Mouse (Mus musculus): ENCODE measurements around the gene Rps26.

Rps26 gene

DNA sequence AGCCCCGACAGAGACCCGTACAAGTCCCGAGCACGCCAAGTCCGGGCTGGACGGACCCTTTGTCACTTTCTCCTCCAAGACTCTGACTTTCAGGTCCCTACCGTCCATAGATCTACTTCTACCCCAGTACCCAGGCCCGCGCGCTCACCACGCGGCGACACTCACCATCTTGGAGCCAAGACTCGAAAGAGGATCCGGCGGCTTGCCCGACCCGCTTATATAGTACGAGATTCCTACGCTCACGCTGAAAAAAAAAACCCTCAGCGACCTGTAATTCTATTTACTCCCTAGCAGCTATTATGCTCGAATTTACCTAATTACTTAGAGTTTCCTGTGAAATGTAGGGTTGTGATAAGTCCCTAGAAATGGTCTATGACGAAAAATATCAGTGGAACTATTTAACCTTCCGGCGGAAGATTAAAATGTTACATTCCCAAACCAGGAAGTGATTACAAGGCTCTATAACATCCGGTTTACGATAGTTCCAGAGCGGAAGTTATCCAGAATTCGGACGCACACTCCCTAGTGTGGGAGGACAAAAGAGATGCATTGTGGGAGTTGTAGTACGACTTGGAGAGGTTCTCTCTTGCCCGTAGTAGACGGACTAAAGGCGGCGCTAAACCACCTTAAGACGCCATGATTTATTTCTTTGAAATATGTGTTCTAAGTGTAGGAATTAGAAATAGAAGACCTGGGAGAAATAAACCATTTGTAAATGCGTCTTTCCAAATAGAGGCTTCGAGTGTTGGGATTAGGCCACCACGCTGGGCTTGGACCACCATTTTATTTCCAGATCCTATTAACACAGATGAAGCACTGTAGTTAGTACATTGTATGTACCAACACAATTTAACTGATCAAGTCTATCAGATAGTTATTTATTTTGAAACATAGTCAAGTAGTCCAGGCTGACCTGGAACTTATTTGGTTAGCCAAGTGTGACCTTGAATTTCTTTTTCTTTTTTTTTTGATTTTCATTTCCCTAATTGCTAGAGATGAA is at the start of gene Rps26:
TSS of gene Rps26 (minus strand) at position 437 of the 1,000 bp plus-strand sequence.
- peak; percentile 86 to 88 for DNase-seq

DNA sequence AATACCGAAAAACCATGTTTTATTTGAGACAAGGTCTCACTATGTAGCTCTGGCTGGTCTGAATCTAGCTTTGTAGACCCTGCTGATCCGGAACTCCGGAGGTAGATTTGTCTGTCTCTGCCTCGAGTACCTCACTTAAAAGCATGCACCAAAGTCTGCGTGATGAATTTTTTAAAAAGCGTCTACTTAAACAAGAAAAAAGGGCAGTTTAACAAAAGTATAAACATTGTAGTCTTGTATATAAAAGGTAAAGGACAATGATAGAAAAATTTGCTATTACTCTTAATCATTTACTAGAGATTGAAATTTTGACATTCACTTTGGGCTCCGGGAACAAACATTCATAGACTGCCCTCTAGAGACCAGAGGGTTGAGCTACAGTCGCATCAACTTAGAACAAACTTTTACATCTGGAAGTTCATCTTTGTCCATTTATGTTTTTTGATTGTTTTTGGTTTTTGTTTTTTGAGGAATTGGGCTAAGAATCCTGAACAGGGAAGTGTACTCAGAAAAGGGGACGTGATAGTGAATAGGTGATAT is 48.0 kb upstream of the Rps26 start:
- peak; percentile 39 to 50 for DNase-seq

DNA sequence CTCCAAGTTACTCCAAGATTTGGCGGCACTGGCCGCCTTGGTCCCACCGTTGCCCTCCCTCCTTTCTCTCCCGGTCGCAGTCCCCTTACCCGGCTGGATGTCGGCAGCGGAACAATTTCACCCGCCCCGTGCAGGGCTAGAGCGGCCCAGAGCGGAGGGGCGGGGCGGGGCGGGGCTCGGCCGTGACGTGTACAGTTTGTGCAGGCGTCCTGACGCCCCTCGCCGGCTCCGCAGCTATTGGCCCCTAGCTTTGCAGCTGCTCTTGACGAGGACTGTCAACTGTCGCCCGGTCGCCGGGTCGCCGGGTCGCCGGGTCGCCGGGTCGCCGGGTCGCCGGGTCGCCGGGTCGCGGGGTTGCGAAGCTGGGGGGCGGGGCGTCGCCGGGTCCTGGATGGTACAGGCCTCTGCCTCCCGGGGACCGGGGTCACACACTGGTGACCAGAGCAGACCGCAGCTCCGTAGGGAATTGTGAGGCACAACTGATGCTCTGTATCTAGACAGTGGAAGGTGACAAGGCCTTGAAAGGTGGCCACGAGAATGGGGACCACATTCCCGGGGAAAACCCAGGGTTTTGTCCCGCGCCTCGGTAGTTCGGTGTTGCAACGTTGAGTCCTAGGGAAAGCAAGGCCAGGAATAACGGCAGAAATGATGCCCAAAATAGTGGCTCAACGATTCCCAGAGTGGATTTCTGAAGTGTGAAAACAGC is 47.4 kb upstream of the Rps26 start, which contains the start of gene Suox:
TSS of gene Suox (minus strand) at position 311 of the 706 bp plus-strand sequence.
- peak; percentile 80 to 81 for DNase-seq

GRCm38 (mm10) chr10:128671148-128671547 is 44.6 kb upstream of the Rps26 start:
- DNase-seq: no peak

GRCm38 (mm10) chr10:128668790-128669672 is 42.5 kb upstream of the Rps26 start:
- DNase-seq: peak; percentile 77 to 79

DNA sequence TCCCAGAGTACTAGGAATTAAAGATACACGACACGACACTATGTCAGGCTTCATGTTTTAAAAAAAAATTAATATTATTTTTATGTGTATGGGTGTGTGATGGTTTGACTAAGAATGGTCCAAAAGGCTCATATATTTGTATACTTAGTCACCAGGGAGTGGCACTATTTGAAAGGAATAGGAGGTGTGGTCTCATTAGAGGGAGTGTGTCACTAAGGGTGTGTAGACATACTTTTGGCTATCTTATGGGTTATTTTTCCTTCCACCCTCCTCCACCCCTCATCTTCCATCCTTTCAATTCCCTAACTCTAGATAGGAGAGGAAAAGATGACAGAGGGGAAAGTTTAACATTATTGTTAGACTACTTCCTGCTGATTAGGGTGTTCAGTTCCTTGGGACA is 39.3 kb upstream of the Rps26 start:
- no peak for DNase-seq

GRCm38 (mm10) chr10:128665307-128665706 is 38.8 kb upstream of the Rps26 start:
- DNase-seq: no peak

DNA sequence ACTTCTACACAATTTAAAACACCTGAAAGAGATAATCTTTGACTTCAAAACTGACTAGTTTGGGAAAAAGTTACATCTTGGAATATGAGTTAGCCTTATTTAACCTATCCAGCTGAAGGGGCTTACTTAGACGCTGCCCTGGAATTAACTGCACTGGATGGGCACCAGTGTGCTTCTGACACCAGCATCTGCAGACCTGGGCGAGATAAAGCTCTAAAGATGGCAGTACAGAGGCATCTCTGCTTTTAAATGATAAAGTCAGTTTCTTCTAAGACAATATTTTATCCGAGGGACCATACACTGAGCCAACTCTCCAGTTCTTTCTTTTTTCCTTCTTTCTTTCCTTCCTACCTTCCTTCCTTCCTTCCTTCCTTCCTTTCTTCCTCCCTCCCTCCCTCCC is 38.3 kb upstream of the Rps26 start:
- DNase-seq: no peak

DNA sequence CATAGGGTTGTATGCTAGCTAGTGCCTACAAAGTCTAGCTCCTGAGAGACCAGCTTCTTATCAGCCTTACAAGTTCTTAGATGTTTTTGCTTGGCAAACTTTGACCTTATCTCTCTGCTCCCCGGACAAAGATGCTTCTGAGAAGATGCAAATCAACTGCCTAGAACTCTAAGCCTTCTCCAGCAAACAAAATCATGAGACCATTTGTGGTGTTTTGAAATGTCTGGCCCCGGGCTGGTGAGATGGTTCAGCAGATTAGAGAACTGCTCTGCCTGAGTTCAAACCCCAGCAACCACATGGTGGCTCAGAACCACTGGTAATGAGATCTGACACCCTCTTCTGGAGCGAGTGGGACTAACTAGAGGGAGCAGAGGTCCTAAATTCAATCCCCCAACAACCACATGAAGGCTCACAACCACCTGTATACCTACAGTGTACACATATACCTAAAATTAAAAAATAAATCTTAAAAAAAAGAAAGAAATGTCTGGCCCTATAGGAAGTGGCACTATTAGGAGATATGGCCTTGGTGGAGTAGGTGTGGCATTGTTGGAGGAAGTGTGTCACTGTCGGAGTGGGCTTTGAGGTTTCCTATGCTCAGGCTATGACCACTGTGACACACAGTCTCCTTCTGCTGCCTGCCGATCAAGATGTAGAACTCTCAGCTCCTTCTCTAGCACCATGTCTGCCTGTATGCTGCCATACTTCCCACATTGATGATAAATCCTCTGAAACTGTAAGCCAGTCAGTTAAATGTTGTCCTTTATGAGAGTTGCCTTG is 37.1 kb upstream of the Rps26 start:
- DNase-seq: no peak

DNA sequence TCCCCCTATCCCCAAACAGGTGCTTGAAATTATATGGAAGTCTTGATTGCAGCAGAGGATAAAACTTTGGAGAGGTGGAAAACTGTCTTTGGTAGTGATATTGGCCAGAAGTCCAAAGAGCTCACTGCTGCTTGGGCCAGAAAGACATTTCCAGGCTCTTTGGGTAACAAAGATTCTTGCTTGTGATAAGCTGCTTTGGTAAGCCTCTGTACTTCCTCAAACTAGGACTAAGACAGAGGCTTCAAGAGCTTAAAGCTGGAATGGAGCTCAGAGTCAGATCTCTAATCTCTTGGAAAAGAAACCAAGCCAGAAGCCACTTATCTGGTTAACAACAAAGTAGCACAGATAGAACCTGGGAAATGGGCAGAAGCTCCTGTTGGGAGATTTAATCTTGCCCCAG is 35.9 kb upstream of the Rps26 start:
- no peak for DNase-seq

- no peak for DNase-seq
These were observed 32.9 kb upstream of the Rps26 start for GRCm38 (mm10) chr10:128659490-128659889.

- DNase-seq: no peak
These were observed 31.3 kb upstream of the Rps26 start for GRCm38 (mm10) chr10:128657844-128658243.

DNA sequence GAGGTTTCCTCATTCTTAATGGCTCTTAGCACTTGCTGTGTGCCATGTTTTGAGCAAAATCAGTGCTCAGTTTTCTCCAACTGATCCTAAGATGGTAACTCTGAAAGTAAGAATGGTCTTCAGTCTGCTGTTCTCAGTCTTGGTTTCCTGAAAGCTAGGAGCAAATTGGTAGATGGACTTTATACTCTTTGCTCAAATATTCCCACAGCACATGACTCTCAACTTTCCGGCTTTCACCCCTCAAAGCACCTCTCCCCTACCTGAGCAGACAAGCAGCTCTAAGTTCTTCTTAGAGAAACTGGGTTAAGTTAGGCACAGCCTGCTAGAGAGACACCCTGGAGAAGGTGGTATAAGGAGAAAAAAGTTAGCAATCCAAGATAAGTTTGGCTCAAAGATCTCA is 30.2 kb upstream of the Rps26 start:
- DNase-seq: no peak

GRCm38 (mm10) chr10:128655254-128655653 is 28.7 kb upstream of the Rps26 start:
- no peak for DNase-seq

DNA sequence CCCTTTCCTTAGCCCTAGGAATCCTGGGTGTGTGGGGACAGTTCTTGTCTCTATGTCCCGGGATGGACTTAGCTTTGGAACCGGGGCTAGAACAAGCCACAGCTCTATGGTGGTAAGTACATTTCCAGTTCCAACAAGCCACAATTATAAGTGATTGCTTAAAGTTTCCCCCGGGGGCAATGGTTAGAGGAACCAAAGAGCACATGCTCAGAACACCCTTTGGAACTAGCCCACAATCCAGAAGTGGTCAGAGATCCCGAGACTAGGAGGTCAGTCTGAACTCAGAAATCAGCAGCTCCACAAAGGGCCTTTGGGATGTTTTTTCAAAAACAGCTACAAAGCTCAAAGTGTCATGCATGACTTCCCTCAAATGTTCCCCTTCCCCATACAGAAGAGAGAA is 27.3 kb upstream of the Rps26 start:
- DNase-seq: no peak

DNA sequence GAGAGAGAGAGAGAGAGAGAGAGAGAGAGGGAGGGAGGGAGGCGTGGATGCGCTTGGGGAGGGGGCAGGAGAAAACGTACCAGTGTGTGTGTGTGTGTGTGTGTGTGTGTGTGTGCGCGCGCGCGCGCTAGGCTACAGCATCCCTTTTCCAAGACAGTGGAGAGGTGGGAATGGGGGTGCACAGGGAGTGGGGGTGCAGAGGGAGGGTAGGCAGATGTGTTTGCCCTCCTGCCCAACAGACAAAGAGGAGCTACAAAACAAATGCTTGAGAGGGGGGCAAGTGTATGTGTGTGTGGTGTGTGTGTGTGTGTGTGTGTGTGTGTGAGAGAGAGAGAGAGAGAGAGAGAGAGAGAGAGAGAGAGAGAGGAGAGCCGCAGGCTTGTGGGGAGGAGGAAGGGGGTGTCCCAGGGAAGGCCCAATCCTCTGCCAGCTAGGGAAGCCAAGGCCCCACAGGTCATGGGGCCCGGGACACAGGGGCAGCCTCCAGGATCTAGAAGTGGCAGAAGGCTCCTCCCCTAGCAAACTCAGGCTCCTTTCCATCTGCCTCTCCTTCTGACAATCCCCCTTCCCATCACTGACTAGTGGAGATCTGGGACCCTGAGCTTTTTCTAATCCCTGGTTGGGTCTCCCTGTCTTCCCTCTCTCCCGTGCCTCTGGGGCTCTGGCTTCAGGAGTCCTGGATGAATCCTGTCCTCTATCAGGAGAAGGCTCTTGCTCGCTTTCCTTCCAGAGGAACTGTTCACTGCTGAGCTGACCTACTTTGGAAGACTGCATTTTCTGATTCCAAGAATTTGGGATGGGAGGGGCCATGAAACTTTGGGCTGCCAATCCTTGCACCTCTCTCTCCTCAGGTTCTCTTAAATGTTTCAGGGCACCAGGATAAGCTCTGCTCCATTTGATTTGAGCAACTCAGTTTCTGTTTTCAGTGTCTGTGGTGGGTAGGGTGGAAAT is 19.9 kb upstream of the Rps26 start:
- DNase-seq: peak in 1 of 2 experiments; percentile 10

DNA sequence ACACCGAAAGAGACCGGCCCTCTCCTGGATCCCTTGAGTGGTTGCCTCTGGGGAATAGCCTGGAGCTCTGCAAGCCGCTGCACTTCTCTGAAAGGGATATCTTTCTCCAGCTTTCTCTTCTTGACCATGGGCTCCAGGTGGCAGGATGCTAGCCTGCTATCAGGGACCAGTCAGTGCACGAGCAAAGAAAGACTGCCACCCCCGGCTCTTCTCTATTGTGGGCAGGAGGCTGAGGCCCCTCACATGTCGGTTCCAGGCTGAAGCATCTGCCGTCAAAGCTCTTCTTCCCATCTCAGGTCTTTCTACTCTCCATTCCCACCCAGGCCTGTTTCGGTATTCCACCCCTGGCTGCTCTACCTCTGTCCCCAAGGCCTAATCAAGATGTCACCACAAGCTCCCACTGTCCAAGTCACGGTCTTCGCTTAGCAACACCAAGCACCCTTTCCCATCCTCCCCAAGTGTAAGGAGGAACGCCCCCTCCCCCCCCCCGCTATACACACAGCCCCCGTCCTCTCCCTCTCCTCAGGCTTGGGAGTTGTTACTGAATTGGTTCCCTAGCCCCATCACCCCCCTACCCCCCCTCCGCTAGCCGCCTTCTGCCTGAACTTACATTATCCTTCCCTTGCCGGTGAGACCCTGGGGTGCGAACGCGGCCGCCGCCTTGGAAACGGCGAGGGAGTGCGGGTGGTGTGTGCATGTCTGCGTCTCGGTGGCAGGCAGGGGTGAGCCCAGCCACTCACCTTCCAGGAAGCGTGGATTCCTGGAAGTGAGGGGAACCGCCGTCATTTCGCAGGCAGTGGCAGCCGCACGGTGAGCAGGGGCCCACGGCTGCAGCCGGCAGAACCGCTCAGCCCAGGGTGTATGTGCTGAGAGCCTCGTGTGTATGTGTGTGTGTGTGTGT is 18.8 kb upstream of the Rps26 start, which contains the start of gene Ikzf4:
TSS of gene Ikzf4 (minus strand) at position 881 of the 901 bp plus-strand sequence.
- peak; percentile 26 to 29 for DNase-seq

DNA sequence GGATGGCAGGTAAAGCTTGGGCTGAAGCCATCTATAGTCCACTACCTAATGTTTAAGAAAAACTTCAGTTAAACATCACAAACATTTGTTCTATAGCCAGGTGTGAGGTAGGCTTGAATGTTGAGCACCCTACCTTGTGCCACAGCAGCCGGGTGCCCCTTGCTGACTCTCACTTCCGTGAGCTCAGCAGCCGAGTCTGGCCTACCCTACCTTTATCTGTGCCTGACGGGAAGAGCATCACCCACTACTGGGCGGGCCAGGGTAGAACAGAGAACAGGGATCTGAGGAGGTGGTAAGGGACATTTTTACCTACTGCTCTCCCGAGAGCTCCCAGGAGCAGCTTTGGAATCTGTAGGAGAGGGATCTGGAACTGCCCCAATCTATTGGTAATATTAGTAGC is 16.2 kb upstream of the Rps26 start:
- DNase-seq: no peak

- no peak for DNase-seq
These were observed 15.3 kb upstream of the Rps26 start for GRCm38 (mm10) chr10:128641871-128642270.

All from B cell, adult 2 months (primary cell).